Mouse (Mus musculus): Measurements from ENCODE around the gene Ankfn1. TPM values are rescaled to one million over a fixed set of nuclear protein-coding genes. Genes with fewer than 3 reads are reported as not detected.

Gene Ankfn1
- polyA plus RNA-seq, 1 experiment from 2014 or later = 0.05 TPM

- DNase-seq (ENCODE audit: low spot score) (no peak), ATAC-seq (ENCODE audit: insufficient number of reproducible peaks, low FRiP score, low TSS enrichment, low read depth) (no peak)
- H3K4me3 ChIP-seq (ENCODE audit: low read depth, low read length) = no peak overlapping the region
- H3K27ac ChIP-seq (replicated peaks; ENCODE audit: low read depth, low read length) = no peak overlapping the region
- WGBS = 54% methylated on average over 7 of the region's 7 CpGs
- H3K4me1 ChIP-seq (ENCODE audit: control insufficient read depth, insufficient read depth, low read length) = 0 out of 2 replicates have a peak, but pooled peaks cover 2% of the 10 kb centered on the region
- no peak overlapping the region for H3K4me2 ChIP-seq (ENCODE audit: low read depth, severe bottlenecking)
- no peaks in the 10 kb centered on the region for H3K27me3 ChIP-seq (ENCODE audit: control insufficient read depth, insufficient read depth, low read length)
- no peaks in the 10 kb centered on the region for H3K9me3 ChIP-seq (ENCODE audit: control insufficient read depth, low read length)
- H3K36me3 ChIP-seq (ENCODE audit: control insufficient read depth, insufficient read depth, low read length) = no peaks in the 10 kb centered on the region
- H3K9ac ChIP-seq (ENCODE audit: low read length) = no peak overlapping the region
Observed at GRCm38 (mm10) chr11:89501796-89502195, 275.7 kb downstream of the Ankfn1 start.

DNA sequence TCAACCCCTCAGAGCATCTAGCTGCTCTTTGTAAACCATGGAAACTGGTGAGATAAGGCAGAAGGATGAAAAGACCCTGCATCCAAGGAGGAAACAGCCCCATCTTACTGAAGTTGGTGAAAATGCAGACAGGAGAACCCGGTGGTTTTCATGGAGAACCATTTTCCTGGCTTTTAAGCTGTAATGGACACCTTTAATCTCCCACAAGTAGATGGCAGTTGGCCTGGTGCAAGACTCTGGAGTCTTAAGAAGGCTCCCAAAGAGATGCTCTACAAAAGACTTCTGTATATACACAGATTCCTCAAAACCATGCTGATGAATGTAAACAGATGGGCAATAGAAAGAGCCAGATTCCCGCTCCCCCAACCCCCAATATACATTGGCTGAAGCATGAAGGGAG, 276.5 kb downstream of the Ankfn1 start:
- DNase-seq (ENCODE audit: low spot score) (no peak), ATAC-seq (ENCODE audit: insufficient number of reproducible peaks, low FRiP score, low TSS enrichment, low read depth) (no peak)
- Histone ChIP-seq H3K27ac (replicated peaks; ENCODE audit: low read depth, low read length) (no peak overlapping the region), H3K27me3 (ENCODE audit: control insufficient read depth, insufficient read depth, low read length) (no peaks in the 10 kb centered on the region), H3K36me3 (ENCODE audit: control insufficient read depth, insufficient read depth, low read length) (no peaks in the 10 kb centered on the region), H3K4me2 (ENCODE audit: low read depth, severe bottlenecking) (no peak overlapping the region), H3K9ac (ENCODE audit: low read length) (no peak overlapping the region), H3K4me3 (ENCODE audit: low read depth, low read length) (no peak overlapping the region), H3K4me1 (ENCODE audit: control insufficient read depth, insufficient read depth, low read length) (no peaks in the 10 kb centered on the region), H3K9me3 (ENCODE audit: control insufficient read depth, low read length) (no peaks in the 10 kb centered on the region)
- WGBS = 74% methylated on average over 2 of the region's 2 CpGs

DNA sequence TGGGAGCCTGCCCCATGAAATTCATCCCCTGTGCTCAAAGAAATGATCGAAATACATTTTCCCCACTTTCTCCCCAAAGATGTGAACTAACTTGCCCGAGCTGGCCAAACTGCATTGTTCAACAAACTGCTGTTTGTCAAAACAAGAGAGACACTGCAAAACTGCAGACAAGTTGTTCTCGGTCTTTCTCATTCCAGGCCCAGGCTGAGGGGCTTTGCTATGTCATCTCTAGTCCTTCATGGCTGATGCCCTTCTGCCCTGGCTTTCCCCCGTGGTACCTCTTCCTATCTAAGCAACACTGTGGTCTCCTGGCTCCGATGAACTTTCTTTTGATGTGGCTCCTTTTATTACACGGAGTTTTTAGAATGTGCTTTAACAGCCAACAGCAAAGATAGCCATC, 296.4 kb downstream of the Ankfn1 start:
- no peaks in the 10 kb centered on the region for H3K36me3 ChIP-seq (ENCODE audit: control insufficient read depth, insufficient read depth, low read length)
- H3K27ac ChIP-seq (replicated peaks; ENCODE audit: low read depth, low read length) = no peak overlapping the region
- no peak overlapping the region for H3K9ac ChIP-seq (ENCODE audit: low read length)
- H3K9me3 ChIP-seq (ENCODE audit: control insufficient read depth, low read length) = no peaks in the 10 kb centered on the region
- WGBS = 51% methylated on average over 6 of the region's 6 CpGs
- H3K4me1 ChIP-seq (ENCODE audit: control insufficient read depth, insufficient read depth, low read length) = no peaks in the 10 kb centered on the region
- no peak overlapping the region for H3K4me2 ChIP-seq (ENCODE audit: low read depth, severe bottlenecking)
- DNase-seq (ENCODE audit: low spot score) (no peak), ATAC-seq (ENCODE audit: insufficient number of reproducible peaks, low FRiP score, low TSS enrichment, low read depth) (no peak)
- H3K4me3 ChIP-seq (ENCODE audit: low read depth, low read length) = no peak overlapping the region
- no peaks in the 10 kb centered on the region for H3K27me3 ChIP-seq (ENCODE audit: control insufficient read depth, insufficient read depth, low read length)

DNA sequence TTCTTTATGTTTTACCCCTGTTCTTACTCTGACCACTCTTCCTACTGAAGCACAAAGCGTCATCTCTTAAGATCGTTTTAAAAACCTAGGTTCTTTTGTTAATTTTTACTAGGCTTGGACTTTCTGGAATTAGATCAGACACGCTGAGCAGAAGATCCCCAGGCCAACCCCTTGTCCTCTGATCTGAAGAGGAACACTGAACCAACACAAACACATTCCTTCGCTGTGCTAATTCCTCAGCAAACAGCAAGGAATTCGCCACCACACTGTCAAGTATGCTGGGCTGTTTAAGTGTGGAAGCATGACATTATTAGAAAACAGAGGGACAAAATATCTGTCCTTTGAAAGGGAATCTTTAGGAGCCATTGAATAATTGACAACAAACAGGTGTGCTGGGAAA, 300.5 kb downstream of the Ankfn1 start:
- Histone ChIP-seq H3K27me3 (ENCODE audit: control insufficient read depth, insufficient read depth, low read length) (no peaks in the 10 kb centered on the region), H3K9ac (ENCODE audit: low read length) (no peak overlapping the region), H3K36me3 (ENCODE audit: control insufficient read depth, insufficient read depth, low read length) (no peaks in the 10 kb centered on the region), H3K4me1 (ENCODE audit: control insufficient read depth, insufficient read depth, low read length) (no peaks in the 10 kb centered on the region), H3K9me3 (ENCODE audit: control insufficient read depth, low read length) (no peaks in the 10 kb centered on the region), H3K4me3 (ENCODE audit: low read depth, low read length) (no peak overlapping the region), H3K27ac (replicated peaks; ENCODE audit: low read depth, low read length) (no peak overlapping the region), H3K4me2 (ENCODE audit: low read depth, severe bottlenecking) (no peak overlapping the region)
- ATAC-seq (ENCODE audit: insufficient number of reproducible peaks, low FRiP score, low TSS enrichment, low read depth) = no peak
- 63% methylated on average over 5 of the region's 5 CpGs for WGBS
- no peak for DNase-seq (ENCODE audit: low spot score)

DNA sequence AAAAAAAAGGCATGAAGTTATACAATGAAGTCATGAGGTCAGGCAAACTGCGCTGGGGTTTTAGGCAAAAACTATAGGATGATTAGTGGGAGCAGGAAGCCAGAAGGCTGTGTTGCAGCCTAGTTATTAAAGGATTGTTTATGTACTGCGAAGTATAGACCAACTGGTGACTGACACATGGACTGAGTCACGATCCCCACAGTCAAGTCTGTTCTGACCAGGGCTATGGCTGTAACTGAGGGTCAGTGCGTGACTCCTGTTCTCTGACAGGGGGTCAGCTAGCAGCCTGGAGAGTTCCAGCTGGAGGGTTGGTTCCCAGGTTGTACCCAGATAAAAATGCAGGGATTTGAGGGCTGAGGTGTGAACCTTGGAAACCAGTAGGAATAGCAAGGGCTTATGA, 301.4 kb downstream of the Ankfn1 start:
- 68% methylated on average over 4 of the region's 4 CpGs for WGBS
- Histone ChIP-seq H3K4me1 (ENCODE audit: control insufficient read depth, insufficient read depth, low read length) (no peaks in the 10 kb centered on the region), H3K27me3 (ENCODE audit: control insufficient read depth, insufficient read depth, low read length) (no peaks in the 10 kb centered on the region), H3K4me2 (ENCODE audit: low read depth, severe bottlenecking) (no peak overlapping the region), H3K9me3 (ENCODE audit: control insufficient read depth, low read length) (no peaks in the 10 kb centered on the region), H3K27ac (replicated peaks; ENCODE audit: low read depth, low read length) (no peak overlapping the region), H3K9ac (ENCODE audit: low read length) (no peak overlapping the region), H3K4me3 (ENCODE audit: low read depth, low read length) (no peak overlapping the region), H3K36me3 (ENCODE audit: control insufficient read depth, insufficient read depth, low read length) (no peaks in the 10 kb centered on the region)
- no peak for DNase-seq (ENCODE audit: low spot score)
- ATAC-seq (ENCODE audit: insufficient number of reproducible peaks, low FRiP score, low TSS enrichment, low read depth) = no peak

DNA sequence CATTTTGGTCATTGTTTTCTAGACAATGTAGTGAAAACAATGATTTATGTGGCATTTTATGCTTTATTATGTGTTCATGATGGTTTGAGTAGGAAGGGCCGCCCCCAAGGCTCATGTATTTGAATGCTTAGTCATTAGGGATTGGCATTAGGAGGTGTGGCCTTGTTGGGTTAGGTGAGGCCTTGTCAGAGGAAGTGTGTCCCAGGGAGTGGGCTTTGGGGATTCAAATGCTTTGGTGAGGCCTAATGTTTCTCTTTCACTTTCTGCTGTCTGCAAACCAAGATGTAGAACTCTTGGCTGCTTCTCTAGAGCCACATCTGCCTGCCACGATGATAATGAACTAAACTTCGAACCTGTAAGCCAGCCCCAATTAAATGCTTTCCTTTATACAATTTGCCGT, 304.6 kb downstream of the Ankfn1 start:
- no peak overlapping the region for H3K4me2 ChIP-seq (ENCODE audit: low read depth, severe bottlenecking)
- no peaks in the 10 kb centered on the region for H3K36me3 ChIP-seq (ENCODE audit: control insufficient read depth, insufficient read depth, low read length)
- no peaks in the 10 kb centered on the region for H3K9me3 ChIP-seq (ENCODE audit: control insufficient read depth, low read length)
- H3K4me3 ChIP-seq (ENCODE audit: low read depth, low read length) = no peak overlapping the region
- H3K27ac ChIP-seq (replicated peaks; ENCODE audit: low read depth, low read length) = no peak overlapping the region
- H3K9ac ChIP-seq (ENCODE audit: low read length) = no peak overlapping the region
- H3K27me3 ChIP-seq (ENCODE audit: control insufficient read depth, insufficient read depth, low read length) = no peaks in the 10 kb centered on the region
- WGBS = 85% methylated on average over 4 of the region's 4 CpGs
- no peak for DNase-seq (ENCODE audit: low spot score)
- H3K4me1 ChIP-seq (ENCODE audit: control insufficient read depth, insufficient read depth, low read length) = no peaks in the 10 kb centered on the region
- no peak for ATAC-seq (ENCODE audit: insufficient number of reproducible peaks, low FRiP score, low TSS enrichment, low read depth)

GRCm38 (mm10) chr11:89465381-89465780, 312.1 kb downstream of the Ankfn1 start:
- ATAC-seq (ENCODE audit: insufficient number of reproducible peaks, low FRiP score, low TSS enrichment, low read depth) = no peak
- Histone ChIP-seq H3K27me3 (ENCODE audit: control insufficient read depth, insufficient read depth, low read length) (no peaks in the 10 kb centered on the region), H3K4me1 (ENCODE audit: control insufficient read depth, insufficient read depth, low read length) (no peaks in the 10 kb centered on the region), H3K4me3 (ENCODE audit: low read depth, low read length) (no peak overlapping the region), H3K27ac (replicated peaks; ENCODE audit: low read depth, low read length) (no peak overlapping the region), H3K9me3 (ENCODE audit: control insufficient read depth, low read length) (no peaks in the 10 kb centered on the region), H3K4me2 (ENCODE audit: low read depth, severe bottlenecking) (no peak overlapping the region), H3K36me3 (ENCODE audit: control insufficient read depth, insufficient read depth, low read length) (no peaks in the 10 kb centered on the region), H3K9ac (ENCODE audit: low read length) (no peak overlapping the region)
- 87% methylated on average over 4 of the region's 4 CpGs for WGBS
- no peak for DNase-seq (ENCODE audit: low spot score)

DNA sequence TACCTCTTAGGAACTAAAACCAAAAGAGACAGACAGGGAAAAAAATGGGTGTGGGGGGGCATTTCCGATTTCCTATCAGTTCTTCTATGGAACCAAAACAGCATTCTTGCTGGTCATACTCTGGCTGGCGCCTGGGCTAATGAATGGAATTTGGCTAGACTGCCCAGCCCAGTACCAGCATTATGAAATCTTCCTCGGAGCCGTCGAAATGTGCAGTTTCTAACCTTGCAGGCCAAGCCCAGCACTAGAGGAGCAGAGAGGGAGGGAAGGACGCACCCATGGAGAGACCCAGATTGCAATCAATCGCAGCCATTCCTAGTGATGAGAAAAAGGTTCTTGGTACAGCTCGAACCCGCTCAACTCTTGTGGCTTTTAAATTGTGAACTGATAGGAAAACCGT, 315.2 kb downstream of the Ankfn1 start:
- Histone ChIP-seq H3K4me1 (ENCODE audit: control insufficient read depth, insufficient read depth, low read length) (no peaks in the 10 kb centered on the region), H3K9me3 (ENCODE audit: control insufficient read depth, low read length) (no peaks in the 10 kb centered on the region), H3K4me3 (ENCODE audit: low read depth, low read length) (no peak overlapping the region), H3K27me3 (ENCODE audit: control insufficient read depth, insufficient read depth, low read length) (no peaks in the 10 kb centered on the region), H3K4me2 (ENCODE audit: low read depth, severe bottlenecking) (no peak overlapping the region), H3K27ac (replicated peaks; ENCODE audit: low read depth, low read length) (no peak overlapping the region), H3K36me3 (ENCODE audit: control insufficient read depth, insufficient read depth, low read length) (no peaks in the 10 kb centered on the region), H3K9ac (ENCODE audit: low read length) (no peak overlapping the region)
- no peak for DNase-seq (ENCODE audit: low spot score)
- no peak for ATAC-seq (ENCODE audit: insufficient number of reproducible peaks, low FRiP score, low TSS enrichment, low read depth)
- WGBS = 86% methylated on average over 10 of the region's 10 CpGs

DNA sequence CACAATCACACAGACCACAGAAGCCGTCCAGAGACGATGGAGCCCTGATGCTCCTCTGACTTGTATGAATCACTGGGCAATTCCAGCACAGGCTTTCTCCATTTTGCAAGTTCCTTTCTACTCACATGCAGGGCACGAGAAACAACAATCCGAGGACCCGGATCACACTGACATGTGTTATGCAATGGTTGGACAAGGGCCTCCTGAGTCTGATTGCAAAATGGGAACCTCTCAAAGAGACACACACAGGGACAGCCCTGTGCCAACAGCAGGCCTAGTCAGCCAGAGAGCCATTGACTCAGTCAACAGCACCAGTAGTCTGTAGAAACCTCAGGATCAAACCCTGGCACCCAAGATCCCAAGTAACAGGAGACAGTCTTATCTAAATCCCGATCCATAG, 318.0 kb downstream of the Ankfn1 start:
- no peak overlapping the region for H3K9ac ChIP-seq (ENCODE audit: low read length)
- H3K4me2 ChIP-seq (ENCODE audit: low read depth, severe bottlenecking) = no peak overlapping the region
- H3K9me3 ChIP-seq (ENCODE audit: control insufficient read depth, low read length) = no peaks in the 10 kb centered on the region
- no peak overlapping the region for H3K27ac ChIP-seq (replicated peaks; ENCODE audit: low read depth, low read length)
- H3K36me3 ChIP-seq (ENCODE audit: control insufficient read depth, insufficient read depth, low read length) = no peaks in the 10 kb centered on the region
- H3K4me3 ChIP-seq (ENCODE audit: low read depth, low read length) = no peak overlapping the region
- no peaks in the 10 kb centered on the region for H3K27me3 ChIP-seq (ENCODE audit: control insufficient read depth, insufficient read depth, low read length)
- H3K4me1 ChIP-seq (ENCODE audit: control insufficient read depth, insufficient read depth, low read length) = no peaks in the 10 kb centered on the region
- ATAC-seq (ENCODE audit: insufficient number of reproducible peaks, low FRiP score, low TSS enrichment, low read depth) (no peak), DNase-seq (ENCODE audit: low spot score) (no peak)
- WGBS = 93% methylated on average over 6 of the region's 6 CpGs

Data from limb, embryonic 11.5 days (tissue).